Mouse (Mus musculus) heart, adult 9 months (tissue): ENCODE measurements around the gene Cgn.
A peak's percentile ranks its signal among the peaks of the same experiment; 100 is the strongest.

Experiments used
- DNase-seq, 2 experiments: peaks; one replicate each; pipeline ENCODE4 v3.0.0; 2022; ENCODE audit warnings: low spot score in 2 of 2

The Cgn gene

DNA sequence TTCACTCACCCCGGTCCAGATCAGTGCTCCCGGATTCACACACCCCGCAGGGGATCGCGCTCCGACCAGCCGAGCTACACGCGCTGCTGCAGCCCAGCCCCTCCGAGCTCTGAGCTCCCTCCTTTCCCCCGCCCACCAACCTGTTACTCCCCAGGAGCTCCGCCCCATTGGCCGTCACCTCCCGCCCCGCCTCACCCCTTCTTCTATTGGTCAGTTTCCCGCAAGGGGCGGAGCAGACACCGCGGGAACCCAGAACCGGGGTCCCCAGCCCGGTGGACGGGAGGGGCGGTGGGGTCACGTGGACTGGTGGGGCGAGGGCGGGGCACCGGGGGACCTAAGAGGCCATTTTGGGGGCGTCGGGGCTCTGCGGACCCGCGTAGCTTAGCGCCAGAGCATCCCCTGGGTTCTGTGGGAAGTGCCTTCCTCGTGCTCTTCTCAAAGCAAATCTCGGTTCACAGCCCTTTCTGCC is at the start of gene Cgn:
Cgn (minus strand) TSS at position 126 of the 469 bp plus-strand sequence.
- DNase-seq: peak; percentile 85 to 86

DNA sequence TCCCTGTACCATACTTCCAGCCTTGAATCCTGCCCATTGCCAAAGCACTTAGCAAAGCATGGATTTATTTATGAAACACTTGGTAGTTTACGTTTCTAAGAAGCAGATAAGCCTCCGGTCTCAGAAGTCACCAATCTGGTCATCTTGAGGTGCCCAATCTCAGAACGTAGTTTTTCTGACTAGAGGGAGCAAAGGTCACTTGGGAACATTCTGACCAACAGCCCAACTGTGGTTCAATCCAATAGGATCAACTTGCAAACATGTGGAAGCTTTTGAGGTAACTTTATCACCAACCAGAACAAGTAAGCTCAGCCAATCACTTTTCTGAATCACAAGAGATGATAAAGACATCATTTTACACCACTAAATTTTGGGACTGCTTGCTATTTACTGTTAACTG is 49.1 kb upstream of the Cgn start:
- DNase-seq: no peak

DNA sequence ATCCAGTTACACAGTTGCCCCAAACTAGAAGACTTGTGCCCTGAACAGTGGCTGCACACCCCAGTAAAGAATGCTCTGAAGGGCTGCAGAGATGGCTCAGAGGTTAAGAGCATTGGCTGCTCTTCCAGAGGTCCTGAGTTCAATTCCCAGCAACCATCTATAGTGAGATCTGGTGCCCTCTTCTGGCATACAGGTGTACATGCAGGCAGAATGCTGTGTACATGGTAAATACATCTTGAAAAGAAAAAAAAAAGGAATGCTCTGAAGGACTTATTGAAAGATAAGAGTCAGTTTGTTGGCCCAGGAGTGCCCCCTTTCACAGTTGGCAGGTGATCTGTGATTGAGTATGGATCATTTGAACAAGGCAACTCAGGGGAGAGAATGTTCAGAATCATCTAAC is 47.1 kb upstream of the Cgn start:
- no peak for DNase-seq

DNA sequence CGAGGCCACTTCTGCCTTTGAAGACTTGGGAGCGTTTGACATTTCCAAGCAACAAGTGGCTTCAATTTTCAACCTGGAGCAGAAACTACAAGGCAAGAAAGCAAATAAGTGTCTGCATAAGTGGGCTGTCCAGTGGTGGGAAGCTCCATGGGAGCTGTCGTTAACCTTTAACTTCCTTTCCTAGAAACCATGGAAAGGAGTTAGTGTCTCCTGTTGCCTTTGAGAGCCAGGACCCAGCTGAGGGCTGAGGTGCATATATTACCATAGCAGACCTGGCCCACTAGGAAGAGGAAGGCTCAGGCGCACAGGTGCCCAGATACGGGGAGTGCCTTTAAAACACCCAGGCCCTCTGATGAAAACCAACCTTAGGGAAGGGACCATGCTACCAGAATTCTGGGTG is 46.4 kb upstream of the Cgn start:
- DNase-seq: no peak

DNA sequence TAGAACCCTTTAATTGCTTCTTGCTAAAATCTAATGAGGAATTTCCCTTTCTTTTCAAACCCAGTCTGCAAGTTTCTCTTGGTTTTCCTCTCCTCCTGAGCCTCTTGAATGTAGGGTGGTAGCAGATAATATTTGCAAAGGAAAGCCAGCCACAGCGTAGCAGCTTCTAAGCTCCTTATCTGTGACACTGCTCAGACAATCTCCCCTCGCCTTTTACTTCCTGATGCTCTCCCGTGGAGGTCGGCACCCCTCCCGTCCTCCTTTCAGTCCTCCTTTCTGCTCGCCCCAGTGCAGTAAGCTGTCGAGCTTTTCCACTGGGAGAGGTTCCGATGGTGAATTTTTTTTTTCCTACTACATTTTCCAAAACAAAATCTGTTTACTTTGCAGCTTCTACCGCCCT is 45.8 kb upstream of the Cgn start:
- no peak for DNase-seq

DNA sequence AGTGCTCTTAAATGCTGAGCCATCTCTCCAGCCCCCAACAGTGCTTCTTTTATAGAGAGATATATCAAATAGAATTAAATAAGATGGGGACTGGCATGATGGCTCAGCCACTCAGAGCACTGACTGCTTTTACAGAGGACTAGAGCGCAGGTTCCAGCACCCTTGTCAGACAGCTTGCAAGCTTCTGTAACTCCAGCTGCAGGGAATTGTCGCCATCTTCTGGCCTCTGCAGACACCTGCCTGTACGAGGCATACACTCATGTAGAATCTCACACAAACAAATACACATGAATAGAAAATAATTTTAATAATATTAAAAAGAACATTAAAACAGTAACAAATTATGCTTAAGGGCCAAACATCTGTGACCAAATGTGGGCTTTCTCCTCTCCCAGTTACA is 37.8 kb upstream of the Cgn start:
- DNase-seq: no peak

DNA sequence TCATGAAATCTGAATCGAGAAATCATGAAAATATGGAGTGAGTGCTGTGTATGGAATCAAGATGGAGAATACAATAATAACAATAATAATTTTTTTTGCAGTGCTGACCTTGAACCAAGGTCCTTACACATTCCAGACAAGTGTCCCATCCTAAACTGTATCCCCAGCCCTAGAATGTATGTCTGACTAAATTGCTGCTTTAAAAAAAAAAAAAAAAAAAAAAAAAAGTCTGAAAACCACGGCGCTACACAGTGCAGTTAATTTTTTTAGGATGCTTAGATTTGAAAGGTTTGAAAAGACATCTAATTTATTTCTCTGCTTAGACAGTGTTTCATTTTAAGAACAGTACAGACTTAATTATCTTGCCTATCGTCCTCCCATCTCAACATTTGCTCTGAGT is 35.8 kb upstream of the Cgn start:
- no peak for DNase-seq

DNA sequence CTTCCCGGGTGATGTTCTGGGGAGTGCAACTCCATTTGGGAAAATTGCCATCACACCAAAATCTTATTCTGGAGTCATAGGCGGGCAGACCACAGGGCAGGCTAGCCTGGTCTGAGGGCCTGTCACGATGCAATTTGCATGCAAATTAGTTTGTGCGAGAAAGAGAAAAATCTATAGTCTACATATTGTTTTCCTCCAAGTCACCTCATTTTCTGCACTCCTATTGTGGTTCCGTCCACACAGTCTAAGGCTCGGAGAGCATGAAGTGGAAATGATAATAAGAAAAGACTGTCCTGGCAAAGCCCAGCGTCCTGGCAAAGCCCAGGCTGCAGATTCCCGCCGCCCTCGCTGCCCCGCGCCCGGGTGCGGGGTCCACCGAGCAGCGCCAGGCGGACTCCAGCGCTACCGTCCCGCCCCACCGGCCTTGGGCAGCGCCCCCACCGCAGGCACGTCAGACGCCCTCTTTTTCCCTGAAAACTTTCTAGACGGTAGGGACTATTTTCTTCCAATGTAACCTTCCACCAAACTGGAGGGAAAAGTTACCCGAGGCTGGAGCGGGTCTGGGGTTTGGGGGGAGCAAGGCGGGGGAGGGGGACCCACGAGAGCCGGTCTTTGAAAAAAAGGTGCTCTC is 34.8 kb upstream of the Cgn start:
- DNase-seq: peak; percentile 38

DNA sequence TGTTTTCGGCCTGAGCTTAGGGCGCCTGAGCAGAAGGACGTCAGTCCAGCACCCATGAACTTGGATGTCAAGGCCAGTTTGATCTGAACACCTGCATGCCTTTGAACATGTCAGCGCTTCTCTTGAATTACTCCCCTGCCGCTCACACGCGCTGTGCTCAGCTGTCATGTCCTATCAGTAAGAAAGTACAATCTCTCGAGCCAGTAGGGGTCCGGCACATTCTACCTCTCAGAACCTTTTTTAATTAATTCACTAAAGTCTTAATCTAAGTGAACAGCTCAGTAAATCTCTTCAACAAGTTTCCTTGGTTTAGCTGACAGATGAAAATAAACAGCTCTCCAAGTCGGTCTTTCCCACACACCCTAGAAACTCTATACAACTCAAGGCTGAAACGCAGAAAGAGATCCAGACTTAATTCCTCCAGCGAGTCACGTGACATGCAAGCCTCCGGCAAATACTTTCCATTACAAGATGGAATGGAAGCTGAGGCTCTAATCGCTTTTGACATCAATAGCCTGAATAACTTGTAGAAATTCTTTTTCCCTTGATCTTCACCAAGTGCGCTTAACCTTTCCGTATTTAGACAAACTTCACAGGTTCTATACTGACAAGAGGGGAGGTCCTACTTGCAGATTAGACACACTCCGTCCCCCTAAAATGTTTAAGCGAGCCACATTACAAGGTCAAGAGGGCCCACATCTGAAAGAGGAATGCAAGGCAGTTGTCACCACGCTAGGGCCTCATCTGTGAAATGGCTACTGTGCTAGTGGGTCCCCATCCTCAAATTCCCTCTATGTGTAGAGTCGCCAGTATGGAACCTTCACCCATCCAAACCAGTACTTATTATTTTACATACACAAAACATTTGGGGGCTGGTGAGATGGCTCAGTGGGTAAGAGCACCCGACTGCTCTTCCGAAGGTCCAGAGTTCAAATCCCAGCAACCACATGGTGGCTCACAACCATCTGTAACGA is 33.4 kb upstream of the Cgn start:
- DNase-seq: no peak

DNA sequence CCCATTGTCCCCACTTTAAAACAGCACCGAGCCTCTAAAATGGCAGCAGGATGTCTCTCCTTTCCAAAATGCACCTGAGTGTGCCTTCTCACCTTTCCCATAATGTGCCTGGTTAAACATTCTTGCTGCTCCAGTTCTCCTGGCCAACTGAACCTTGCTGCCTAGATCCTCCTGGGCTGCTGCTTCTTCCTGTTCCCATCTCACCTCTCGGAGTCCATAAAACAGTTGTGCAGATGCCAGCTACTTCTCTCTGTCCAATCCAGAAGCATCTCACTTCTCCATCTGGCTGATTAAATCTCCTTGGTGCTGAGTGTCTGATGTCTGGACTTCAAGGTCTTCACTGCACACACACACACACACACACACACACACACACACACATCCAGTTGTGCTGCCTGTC is 31.4 kb upstream of the Cgn start:
- DNase-seq: no peak

DNA sequence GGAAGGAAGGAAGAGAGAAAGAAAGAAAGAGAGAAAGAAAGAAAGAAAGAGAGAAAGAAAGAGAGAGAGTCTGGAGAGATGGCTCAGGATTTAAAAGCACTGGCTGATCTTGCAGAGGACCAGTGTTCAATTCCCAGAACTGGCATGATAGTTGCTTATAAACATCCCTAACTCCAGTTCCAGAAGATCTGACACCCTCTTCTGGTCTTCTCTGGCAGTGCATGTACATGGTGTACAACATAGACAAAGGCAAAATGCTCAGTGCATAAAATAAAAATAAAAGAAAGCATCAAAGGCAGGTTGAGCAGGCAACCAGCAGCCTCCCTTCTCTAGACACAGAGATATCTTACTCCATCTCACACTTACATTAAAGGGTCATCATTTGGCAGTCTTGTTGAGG is 29.3 kb upstream of the Cgn start:
- no peak for DNase-seq

DNA sequence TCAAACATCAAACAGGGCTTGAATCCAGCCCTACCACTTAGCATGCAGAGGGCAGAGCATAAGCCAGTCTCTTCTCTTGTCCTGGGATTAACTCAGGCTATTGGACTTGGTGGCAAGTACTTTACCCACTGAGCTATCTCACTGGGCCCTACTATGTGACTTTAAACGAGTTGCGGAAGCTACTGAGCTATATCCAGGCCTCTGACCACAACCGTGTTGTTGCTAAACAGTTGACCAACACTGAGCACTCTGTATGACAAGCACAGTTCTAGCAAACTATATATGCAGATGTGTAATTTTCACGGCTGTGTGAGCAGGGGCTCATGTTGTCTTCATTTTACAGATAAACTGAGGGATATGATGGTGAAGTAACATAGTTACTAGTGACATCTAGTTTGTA is 28.4 kb upstream of the Cgn start:
- no peak for DNase-seq

DNA sequence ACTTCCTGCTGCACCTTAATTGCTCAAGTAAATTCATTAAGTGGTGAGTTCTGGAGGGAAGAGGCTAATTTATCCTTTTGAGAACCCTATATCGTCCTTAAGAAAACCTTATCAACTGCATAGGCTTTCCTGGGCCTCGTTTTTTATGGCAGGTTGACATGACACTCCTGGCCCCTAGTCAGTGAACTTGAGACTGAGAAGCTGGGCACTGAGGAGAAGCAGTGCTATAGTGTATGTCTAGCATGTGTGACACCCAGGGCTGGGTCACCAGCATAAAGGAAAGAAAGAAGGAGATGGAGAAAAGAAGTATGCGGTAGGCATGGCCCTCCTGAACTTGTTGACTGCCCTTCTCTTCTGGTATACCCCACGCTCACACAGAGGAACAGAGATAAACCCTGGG is 27.8 kb upstream of the Cgn start:
- DNase-seq: no peak

DNA sequence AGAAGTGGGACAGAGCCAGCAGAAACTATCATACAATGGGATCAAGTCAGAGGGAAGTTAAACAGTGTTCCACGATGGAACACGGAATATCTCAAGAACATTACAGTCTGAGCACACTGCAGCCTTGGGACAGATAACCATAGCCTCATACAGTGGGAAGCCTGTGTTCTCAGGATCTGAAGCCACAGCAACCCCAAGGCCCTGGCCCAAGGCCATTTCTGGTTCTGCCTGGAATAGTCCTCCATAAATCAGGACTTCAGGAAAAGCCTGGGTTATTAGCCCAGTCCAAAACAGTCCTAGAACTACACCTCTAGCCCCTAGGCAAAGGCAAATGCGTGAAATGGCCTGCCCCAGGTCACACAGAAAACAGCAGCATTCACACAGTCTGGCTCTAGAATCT is 27.4 kb upstream of the Cgn start:
- no peak for DNase-seq

DNA sequence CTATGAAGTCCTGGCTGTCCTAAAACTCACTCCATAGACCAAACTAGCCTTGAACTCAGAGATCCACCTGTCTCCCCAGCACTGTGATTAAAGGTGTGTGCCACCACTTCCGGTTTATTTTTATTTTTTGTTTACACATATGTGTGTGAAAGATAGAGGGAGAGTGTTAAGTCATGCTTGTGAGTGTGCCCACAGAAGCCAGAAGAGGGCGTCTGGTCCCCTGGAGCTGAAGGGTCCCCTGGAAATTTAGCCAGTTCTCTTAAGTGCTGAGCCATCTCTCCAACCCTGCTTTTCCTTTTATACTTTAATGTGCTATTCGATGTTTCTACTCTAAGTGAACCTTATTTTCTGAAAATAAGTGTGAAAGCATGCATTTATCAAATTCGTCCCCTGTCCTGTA is 25.3 kb upstream of the Cgn start:
- DNase-seq: peak in 1 of 2 experiments; percentile 11

DNA sequence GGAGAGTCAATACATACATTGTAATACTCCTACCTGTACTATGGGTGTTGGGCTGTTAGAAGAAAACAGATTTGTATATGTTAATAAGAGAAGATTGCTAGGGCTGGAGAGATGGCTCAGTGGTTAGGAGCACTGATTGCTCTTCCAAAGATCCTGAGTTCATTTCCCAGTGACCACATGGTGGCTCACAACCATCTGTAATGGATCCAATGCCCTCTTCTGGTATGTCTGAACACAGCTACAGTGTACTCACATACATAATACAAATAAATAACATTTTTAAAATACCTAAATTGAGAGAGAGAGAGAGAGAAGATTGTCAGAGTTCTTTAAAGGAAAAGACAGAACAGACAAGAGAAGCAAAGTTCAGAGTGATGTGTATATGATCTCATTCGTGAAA is 22.0 kb upstream of the Cgn start:
- no peak for DNase-seq

DNA sequence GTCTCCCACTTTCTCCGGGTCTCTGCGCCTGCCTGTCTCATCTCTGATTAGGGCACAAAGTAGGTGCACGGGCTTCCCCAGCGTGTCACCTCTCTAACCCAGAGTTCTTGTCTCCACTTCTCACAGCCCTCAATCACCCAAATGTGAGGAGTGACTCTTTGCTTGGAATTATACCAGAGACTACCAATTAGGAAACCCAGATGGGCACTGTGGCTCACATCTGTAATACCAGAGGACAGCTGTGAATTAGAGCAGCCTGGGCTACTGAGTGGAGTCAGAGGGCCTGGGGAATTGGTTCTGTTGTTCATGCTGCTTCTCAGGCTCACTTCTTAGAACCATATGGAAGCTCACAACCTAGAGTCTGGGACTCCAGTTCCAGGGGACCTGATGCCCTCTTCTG is 18.7 kb upstream of the Cgn start:
- DNase-seq: no peak

DNA sequence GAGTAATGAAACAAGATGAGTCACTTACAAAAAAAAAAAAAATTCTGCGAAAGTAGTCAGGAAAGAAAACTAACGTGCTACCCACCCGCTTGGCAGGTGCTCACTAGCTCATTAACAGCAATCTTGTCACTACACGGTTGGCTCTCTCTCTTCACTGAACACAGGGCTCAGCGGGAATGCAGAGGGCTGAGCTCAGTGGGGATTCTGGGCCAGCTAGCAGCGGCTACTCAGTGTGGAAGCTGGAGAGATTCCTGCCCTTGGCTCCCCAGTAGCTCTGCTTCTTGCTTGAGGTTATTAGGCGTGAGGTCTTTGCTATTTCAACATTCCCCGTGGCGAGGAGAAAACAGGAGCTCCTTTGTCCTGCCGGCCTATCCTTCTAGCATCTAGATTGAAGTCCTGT is 17.9 kb upstream of the Cgn start:
- DNase-seq: peak; percentile 6 to 28

DNA sequence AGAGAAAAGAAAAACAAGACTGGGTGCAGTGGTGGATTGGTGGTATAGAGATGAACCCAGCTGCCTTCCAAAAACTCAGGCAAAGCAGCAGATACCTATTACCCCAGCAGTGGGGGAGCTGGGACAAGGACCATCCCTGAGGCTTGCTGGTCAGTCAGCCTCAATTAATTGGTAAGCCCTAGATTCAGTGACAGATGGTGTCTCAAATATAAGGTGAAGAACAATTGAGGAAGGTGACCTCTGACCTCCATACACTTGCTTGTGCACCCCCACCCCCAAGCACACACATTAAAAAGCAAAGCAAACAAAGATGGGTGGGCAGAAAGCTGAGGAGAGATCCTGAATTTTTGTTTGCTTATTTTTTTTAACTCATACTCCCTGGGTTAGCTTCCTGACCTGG is 9.9 kb upstream of the Cgn start:
- DNase-seq: no peak

DNA sequence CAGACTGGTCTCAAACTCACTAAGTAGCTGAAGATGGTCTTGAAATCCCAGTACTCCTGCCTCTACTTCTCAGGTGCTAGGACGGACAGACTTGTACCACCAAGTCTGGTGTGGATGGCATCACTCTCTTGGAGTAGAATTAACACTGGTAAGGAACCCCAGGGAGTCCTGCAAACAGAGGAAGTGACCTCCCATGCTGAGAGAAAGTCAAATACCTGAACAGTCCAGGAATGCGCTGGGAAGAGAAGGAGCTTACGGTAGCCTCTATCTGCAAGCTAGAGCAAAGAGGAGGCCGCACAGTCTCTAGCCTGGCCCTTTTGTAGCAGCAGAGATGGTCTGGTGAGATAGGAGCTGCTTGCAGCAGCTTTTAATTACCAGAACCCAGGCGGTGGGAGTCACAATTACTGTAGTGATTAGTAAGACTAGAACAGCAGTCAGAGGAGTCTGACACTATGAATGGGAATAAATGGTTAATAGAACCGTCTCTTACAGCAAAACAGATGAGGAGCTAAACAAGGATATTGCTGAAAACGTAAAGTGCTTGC is 9.4 kb upstream of the Cgn start:
- no peak for DNase-seq

DNA sequence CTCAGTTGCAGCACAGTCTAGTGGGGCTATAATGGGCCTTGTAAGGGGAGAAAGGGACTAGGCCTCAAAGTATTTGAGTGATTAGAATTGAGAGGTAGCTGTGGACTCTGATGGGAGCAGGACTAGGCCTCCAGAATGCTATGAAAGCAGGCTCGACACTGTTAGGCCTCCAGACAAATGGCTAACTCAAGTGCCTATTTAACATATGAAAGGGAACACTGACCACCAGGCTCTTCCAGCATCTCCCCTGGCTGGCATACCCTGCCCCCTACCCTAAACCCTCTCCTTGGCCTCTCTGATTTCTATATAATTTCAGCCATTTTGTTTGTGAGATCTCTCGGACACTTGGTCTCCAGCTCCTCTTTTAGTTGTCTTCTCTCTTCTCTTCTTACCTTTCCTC is 8.1 kb upstream of the Cgn start:
- no peak for DNase-seq

DNA sequence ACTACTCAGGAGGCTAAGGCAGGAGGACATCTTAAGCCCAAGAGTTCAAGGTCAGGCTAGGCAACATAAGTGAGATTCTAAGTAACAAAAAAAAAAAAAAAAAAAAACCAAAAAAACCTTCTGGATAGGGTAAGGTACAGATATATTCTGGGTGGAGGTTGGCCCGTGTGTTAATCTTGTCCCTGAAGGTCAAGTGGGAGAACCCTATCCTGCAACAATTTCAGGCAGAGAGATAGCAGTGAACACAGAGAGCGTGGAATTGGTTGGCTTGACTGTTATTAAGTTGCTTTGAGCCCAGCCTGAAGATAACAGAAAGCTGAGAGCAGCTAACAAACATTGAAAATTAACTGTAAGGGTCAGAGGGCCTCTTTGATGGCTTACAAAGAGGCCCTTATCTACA is 7.4 kb upstream of the Cgn start:
- DNase-seq: no peak

DNA sequence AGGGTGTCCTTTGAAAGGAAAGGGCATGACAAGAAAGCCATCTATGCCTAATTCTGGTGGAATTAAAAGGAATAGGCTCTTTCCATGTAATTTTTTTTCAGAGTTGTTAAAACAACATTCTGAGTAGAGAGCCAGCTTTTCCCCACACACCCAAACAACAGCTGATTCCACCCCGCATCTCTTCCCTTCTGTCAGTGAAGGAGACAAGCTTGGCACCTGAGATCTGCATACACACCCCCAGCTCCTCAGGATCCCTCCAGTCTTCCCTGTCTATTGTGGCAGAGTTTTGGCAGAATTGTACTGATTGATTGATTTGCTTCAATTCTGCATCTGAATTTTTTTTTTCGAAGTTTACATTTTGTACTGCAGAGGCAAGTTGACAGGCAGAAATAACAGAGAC is 6.0 kb upstream of the Cgn start:
- DNase-seq: no peak
